Mouse (Mus musculus): ENCODE data around the gene Mgat3. TPM values are rescaled to one million over a fixed set of nuclear protein-coding genes. Genes with fewer than 3 reads are reported as not detected.

Mgat3 gene
- total and polyA plus RNA-seq, 3 experiments = not detected

GRCm38 (mm10) chr15:80192847-80193246, 19.3 kb downstream of the Mgat3 start:
- Histone ChIP-seq H3K9me3 (replicated peaks; ENCODE audit: insufficient read depth, low read length) (no peaks in the 10 kb centered on the region), H3K79me2 (ENCODE audit: control insufficient read depth, insufficient read depth, low read length, poor library complexity) (no peaks in the 10 kb centered on the region), H3K27ac (ENCODE audit: control insufficient read depth, low read depth, low read length) (no peak overlapping the region), H3K9ac (ENCODE audit: control insufficient read depth, low read depth, low read length, poor library complexity, severe bottlenecking) (no peak overlapping the region), H3K36me3 (ENCODE audit: control insufficient read depth in 1 of 2, insufficient read depth in 2 of 2, low read length in 2 of 2) (no peaks in the 10 kb centered on the region), H3K4me1 (ENCODE audit: control insufficient read depth in 1 of 2, insufficient read depth in 2 of 2, low read length in 2 of 2) (no peaks in the 10 kb centered on the region), H3K27me3 (ENCODE audit: control insufficient read depth in 1 of 2, insufficient read depth in 2 of 2, low read length in 2 of 2) (peaks cover 2% of the 10 kb centered on the region in 2 experiments), H3K4me3 (ENCODE audit: control insufficient read depth in 1 of 2, insufficient read depth in 1 of 2, low read depth in 2 of 2, low read length in 2 of 2) (no peak overlapping the region)
- no peak for TF ChIP-seq USF2 (IDR thresholded peaks at IDR 0.05; ENCODE audit: borderline replicate concordance in 1 of 2, insufficient read depth in 1 of 2, low read depth in 1 of 2, low read length in 2 of 2)
- no peak for TF ChIP-seq RCOR1 (IDR thresholded peaks at IDR 0.05; ENCODE audit: low read depth, low read length)
- TF ChIP-seq MAZ (IDR thresholded peaks at IDR 0.05; ENCODE audit: low read depth, low read length) = no peak
- TF ChIP-seq USF1 (IDR thresholded peaks at IDR 0.05; ENCODE audit: low read depth, low read length) = no peak
- TF ChIP-seq CHD2 (IDR thresholded peaks at IDR 0.05; ENCODE audit: low read length) = no peak
- TF ChIP-seq POLR2AphosphoS2 (IDR thresholded peaks at IDR 0.05; ENCODE audit: low read length) = no peak
- no peak for TF ChIP-seq ZC3H11A (IDR thresholded peaks at IDR 0.05; ENCODE audit: low read depth, low read length)
- no peak for TF ChIP-seq HCFC1 (IDR thresholded peaks at IDR 0.05; ENCODE audit: low read depth, low read length)
- TF ChIP-seq EP300 (IDR thresholded peaks at IDR 0.05; ENCODE audit: low read depth in 1 of 2, low read length in 2 of 2) = no peak
- no peak for TF ChIP-seq NRF1 (IDR thresholded peaks at IDR 0.05; ENCODE audit: insufficient read depth, low read depth, low read length, poor library complexity, severe bottlenecking)
- TF ChIP-seq SIN3A (IDR thresholded peaks at IDR 0.05; ENCODE audit: low read length) = no peak
- TF ChIP-seq CHD1 (IDR thresholded peaks at IDR 0.05; ENCODE audit: low read depth, low read length) = no peak
- no peak for TF ChIP-seq MAFK (IDR thresholded peaks at IDR 0.05; ENCODE audit: borderline replicate concordance, low read depth, low read length)
- no peak for TF ChIP-seq JUND (IDR thresholded peaks at IDR 0.05; ENCODE audit: low read depth, low read length)
- no peak for TF ChIP-seq GATA1 (IDR thresholded peaks at IDR 0.05; ENCODE audit: low read depth, low read length)
- TF ChIP-seq ZNF384 (IDR thresholded peaks at IDR 0.05; ENCODE audit: low read depth, low read length) = no peak
- TF ChIP-seq UBTF (IDR thresholded peaks at IDR 0.05; ENCODE audit: borderline replicate concordance, insufficient read depth, low read depth, low read length) = no peak
- no peak for TF ChIP-seq TAL1 (IDR thresholded peaks at IDR 0.05; ENCODE audit: low read length)
- DNase-seq (ENCODE audit: low read depth, low spot score) = no peak

GRCm38 (mm10) chr15:80199556-80199955, 26.0 kb downstream of the Mgat3 start:
- no peaks in the 10 kb centered on the region for H3K79me2 ChIP-seq (ENCODE audit: control insufficient read depth, insufficient read depth, low read length, poor library complexity)
- H3K27me3 ChIP-seq (ENCODE audit: control insufficient read depth in 1 of 2, insufficient read depth in 2 of 2, low read length in 2 of 2) = peaks cover 0 to 6% of the 10 kb centered on the region in 2 experiments; a peak in 3 of 4 replicates
- no peak overlapping the region for H3K9ac ChIP-seq (ENCODE audit: control insufficient read depth, low read depth, low read length, poor library complexity, severe bottlenecking)
- no peaks in the 10 kb centered on the region for H3K36me3 ChIP-seq (ENCODE audit: control insufficient read depth in 1 of 2, insufficient read depth in 2 of 2, low read length in 2 of 2)
- no peak overlapping the region for H3K4me3 ChIP-seq (ENCODE audit: control insufficient read depth in 1 of 2, insufficient read depth in 1 of 2, low read depth in 2 of 2, low read length in 2 of 2)
- no peak for TF ChIP-seq TAL1 (IDR thresholded peaks at IDR 0.05; ENCODE audit: low read length)
- no peak for TF ChIP-seq SIN3A (IDR thresholded peaks at IDR 0.05; ENCODE audit: low read length)
- TF ChIP-seq NELFE (IDR thresholded peaks at IDR 0.05; ENCODE audit: low read depth, low read length) = no peak
- no peak for TF ChIP-seq SMC3 (IDR thresholded peaks at IDR 0.05; ENCODE audit: low read depth, low read length)
- TF ChIP-seq GABPA (IDR thresholded peaks at IDR 0.05; ENCODE audit: low read depth, low read length) = no peak
- TF ChIP-seq MAFK (IDR thresholded peaks at IDR 0.05; ENCODE audit: borderline replicate concordance, low read depth, low read length) = no peak
- TF ChIP-seq ZMIZ1 (IDR thresholded peaks at IDR 0.05; ENCODE audit: low read depth, low read length) = no peak
- no peak for TF ChIP-seq CHD1 (IDR thresholded peaks at IDR 0.05; ENCODE audit: low read depth, low read length)
- TF ChIP-seq TCF12 (IDR thresholded peaks at IDR 0.05; ENCODE audit: low read depth, low read length) = no peak
- no peak overlapping the region for H3K27ac ChIP-seq (ENCODE audit: control insufficient read depth, low read depth, low read length)
- no peaks in the 10 kb centered on the region for H3K4me1 ChIP-seq (ENCODE audit: control insufficient read depth in 1 of 2, insufficient read depth in 2 of 2, low read length in 2 of 2)
- no peak for DNase-seq (ENCODE audit: low read depth, low spot score)
- H3K9me3 ChIP-seq (replicated peaks; ENCODE audit: insufficient read depth, low read length) = no peaks in the 10 kb centered on the region
